Mouse (Mus musculus): Measurements from ENCODE around the gene Ube2f. TPM values are rescaled to one million over a fixed set of nuclear protein-coding genes. Genes with fewer than 3 reads are reported as not detected.

The Ube2f gene
- polyA plus RNA-seq, 1 experiment = 31.8 TPM

DNA sequence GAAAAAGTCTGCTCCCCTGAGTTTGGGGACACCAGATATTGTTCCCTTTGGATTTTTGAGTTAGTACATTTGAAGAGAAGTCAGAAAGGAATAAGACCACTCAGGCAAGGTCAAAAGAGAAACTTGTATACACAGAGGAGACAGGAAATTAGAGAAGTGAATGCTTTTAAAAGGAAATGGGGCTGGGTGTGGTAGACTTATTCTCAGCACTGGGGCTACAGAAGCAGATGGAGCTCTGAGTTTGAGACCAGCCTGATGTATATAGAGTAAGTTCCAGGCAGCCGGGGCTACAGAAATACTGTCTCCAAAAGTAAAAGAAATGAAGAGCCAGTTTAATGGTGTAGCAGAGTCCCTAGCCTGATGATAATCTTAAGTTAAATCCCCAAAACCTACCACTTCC lies 32.5 kb downstream of the Ube2f start:
- no peak for DNase-seq (ENCODE audit: low read depth in 1 of 2, low spot score in 2 of 2)
- H3K4me3 ChIP-seq (ENCODE audit: extremely low read depth, insufficient read depth, insufficient read length) = no peak overlapping the region
- no peak for TF ChIP-seq CTCF (IDR thresholded peaks at IDR 0.05; ENCODE audit: extremely low read depth, insufficient read depth, insufficient read length, insufficient replicate concordance)
- no peak for TF ChIP-seq POLR2A (IDR thresholded peaks at IDR 0.05; ENCODE audit: low read depth, low read length)
- WGBS = 51% methylated on average over 1 of the region's 1 CpGs
- peaks cover 6% of the 10 kb centered on the region for H3K4me1 ChIP-seq (ENCODE audit: control insufficient read depth, insufficient read depth, insufficient read length)
- H3K27ac ChIP-seq (ENCODE audit: insufficient read depth, low read length) = peak overlapping the region; percentile 9; the same call in 1 of the 2 replicates
- H3K36me3 ChIP-seq (ENCODE audit: control insufficient read depth, insufficient read depth, low read length) = peaks cover 4% of the 10 kb centered on the region; the same call in 1 of the 2 replicates
- no peaks in the 10 kb centered on the region for H3K27me3 ChIP-seq (ENCODE audit: control insufficient read depth, insufficient read depth, low read length)

DNA sequence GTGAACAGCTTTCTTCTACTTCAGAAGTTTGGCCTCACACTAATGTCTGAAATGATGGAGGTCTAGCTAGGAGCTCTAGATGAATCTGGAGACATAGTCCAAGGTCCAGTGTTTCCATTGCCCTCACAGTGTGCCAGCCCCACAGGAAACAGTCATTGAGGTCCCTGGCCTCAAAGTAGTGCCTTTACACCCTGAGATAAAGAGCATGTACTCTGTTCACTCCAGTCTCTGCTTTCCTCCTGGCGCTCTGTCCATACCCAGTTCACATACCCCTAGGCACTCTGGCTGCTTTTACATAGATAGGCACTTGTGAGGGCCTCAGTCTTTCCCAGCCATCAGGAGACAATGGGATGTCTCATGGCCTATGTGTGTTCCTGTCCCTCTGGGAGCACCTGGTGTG lies 39.3 kb downstream of the Ube2f start:
- Histone ChIP-seq H3K4me3 (ENCODE audit: extremely low read depth, insufficient read depth, insufficient read length) (no peak overlapping the region), H3K27ac (ENCODE audit: insufficient read depth, low read length) (no peak overlapping the region), H3K27me3 (ENCODE audit: control insufficient read depth, insufficient read depth, low read length) (no peaks in the 10 kb centered on the region), H3K36me3 (ENCODE audit: control insufficient read depth, insufficient read depth, low read length) (peaks cover 4% of the 10 kb centered on the region; the same call in 1 of the 2 replicates), H3K4me1 (ENCODE audit: control insufficient read depth, insufficient read depth, insufficient read length) (no peaks in the 10 kb centered on the region)
- 100% methylated on average over 1 of the region's 1 CpGs for WGBS
- no peak for DNase-seq (ENCODE audit: low read depth in 1 of 2, low spot score in 2 of 2)
- TF ChIP-seq POLR2A (IDR thresholded peaks at IDR 0.05; ENCODE audit: low read depth, low read length) = no peak
- TF ChIP-seq CTCF (IDR thresholded peaks at IDR 0.05; ENCODE audit: extremely low read depth, insufficient read depth, insufficient read length, insufficient replicate concordance) = no peak

DNA sequence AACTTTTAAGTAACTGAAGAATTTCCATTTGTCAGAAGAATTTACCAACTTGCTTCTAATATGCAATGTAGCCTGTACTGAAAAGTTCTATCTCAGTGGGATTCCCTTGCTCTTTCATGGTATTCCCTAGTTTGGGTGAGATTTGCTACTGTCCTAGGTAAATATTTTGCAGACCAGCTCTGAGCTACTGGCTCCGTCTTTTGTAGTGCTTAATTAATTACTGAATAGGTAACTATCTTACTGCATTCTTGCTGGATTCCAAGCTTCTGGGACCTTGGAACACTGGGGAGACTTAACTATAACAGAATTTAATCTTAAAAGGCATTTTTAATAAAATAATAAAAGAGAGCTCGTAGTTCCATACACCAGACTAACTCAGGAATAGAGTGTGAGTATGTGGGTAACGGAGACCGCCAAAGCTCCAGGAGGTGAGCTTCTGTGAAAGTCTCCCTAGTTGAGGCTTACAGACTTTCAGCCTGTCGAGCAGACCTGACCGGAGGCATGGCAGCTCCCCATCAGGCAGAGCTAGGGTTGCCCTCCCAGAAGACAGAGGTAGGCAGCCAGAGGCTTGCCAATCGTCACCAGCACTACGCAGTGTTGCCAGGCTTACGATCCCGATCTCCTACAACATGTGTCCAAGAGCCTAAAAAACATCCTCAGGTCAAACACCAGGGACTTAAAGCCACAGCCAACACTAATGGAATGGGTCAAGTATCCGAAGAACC lies 42.2 kb downstream of the Ube2f start:
- TF ChIP-seq POLR2A (IDR thresholded peaks at IDR 0.05; ENCODE audit: low read depth, low read length) = no peak
- WGBS = 97% methylated on average over 11 of the region's 11 CpGs
- no peak for DNase-seq (ENCODE audit: low read depth in 1 of 2, low spot score in 2 of 2)
- Histone ChIP-seq H3K27me3 (ENCODE audit: control insufficient read depth, insufficient read depth, low read length) (no peaks in the 10 kb centered on the region), H3K36me3 (ENCODE audit: control insufficient read depth, insufficient read depth, low read length) (0 out of 2 replicates have a peak, but pooled peaks cover 1% of the 10 kb centered on the region), H3K4me3 (ENCODE audit: extremely low read depth, insufficient read depth, insufficient read length) (no peak overlapping the region), H3K4me1 (ENCODE audit: control insufficient read depth, insufficient read depth, insufficient read length) (no peaks in the 10 kb centered on the region), H3K27ac (ENCODE audit: insufficient read depth, low read length) (no peak overlapping the region)

DNA sequence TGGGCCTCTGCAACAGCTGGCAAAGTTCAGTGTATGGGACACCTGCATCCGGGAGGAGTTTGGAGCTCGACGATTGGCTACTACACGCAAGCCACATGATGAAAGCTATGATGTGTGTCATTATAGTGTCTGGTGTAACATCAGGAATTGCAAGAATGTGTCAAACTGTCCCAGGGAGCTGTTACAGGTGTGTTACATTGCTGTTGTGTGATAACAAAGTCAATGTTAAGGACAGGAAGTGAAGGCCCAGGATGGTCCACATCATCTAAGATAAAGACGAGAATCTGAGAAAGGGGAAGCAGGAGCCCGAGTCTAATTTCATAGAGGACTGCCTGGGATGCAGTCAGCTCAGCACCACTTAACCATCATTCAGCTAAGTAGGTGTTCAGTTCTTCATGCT lies 45.4 kb downstream of the Ube2f start:
- H3K36me3 ChIP-seq (ENCODE audit: control insufficient read depth, insufficient read depth, low read length) = no peaks in the 10 kb centered on the region; the same call in 1 of the 2 replicates
- H3K4me3 ChIP-seq (ENCODE audit: extremely low read depth, insufficient read depth, insufficient read length) = no peak overlapping the region
- no peak overlapping the region for H3K27ac ChIP-seq (ENCODE audit: insufficient read depth, low read length)
- WGBS = 77% methylated on average over 6 of the region's 6 CpGs
- no peaks in the 10 kb centered on the region for H3K27me3 ChIP-seq (ENCODE audit: control insufficient read depth, insufficient read depth, low read length)
- DNase-seq (ENCODE audit: low read depth in 1 of 2, low spot score in 2 of 2) = no peak
- H3K4me1 ChIP-seq (ENCODE audit: control insufficient read depth, insufficient read depth, insufficient read length) = no peaks in the 10 kb centered on the region
- no peak for TF ChIP-seq CTCF (IDR thresholded peaks at IDR 0.05; ENCODE audit: extremely low read depth, insufficient read depth, insufficient read length, insufficient replicate concordance)
- TF ChIP-seq POLR2A (IDR thresholded peaks at IDR 0.05; ENCODE audit: low read depth, low read length) = no peak

DNA sequence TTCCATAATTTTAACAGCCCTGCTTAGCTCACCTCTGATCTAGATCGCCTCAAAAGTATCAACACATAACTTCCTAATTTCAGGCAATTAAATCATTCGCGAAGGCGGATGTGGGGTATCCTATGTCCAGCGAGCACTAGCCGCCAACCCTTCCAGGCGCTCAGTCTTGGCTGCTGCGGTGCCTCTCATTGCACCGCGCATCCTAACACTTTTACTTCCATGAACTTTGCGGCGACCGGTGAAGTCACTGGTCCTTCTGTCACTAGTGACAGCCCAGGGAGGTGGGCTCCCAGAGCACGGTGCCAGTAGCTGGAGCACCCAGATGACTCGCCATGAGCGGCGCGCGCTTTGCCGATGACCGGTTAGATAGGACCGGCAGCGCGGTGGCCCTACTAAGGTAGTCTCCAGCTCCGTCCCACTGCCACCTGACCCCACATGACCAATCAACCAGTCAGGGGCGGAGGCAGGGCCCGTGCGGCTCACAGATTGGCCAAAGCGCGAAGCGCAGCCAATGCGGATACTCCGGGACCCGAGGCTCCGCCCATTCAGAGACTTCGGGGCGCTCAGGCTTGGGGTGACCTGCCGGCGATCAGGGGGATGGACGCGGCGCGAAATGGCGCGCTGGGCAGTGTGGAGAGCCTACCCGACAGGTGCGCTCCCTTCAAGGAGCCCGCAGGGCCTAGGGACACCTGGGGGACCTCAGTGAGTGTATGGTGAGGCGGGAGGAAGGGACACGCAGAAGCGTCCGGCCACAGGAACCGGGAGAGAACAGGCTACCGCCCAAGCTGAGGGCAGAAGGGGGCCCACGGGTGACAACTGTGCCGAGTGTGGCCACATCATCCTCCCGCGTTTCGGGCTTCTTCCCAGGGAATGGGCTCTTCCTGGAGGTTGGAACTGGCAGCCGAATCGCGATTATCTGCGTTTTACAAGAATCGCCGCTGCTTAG lies 48.0 kb downstream of the Ube2f start, which contains the start of gene Scly:
TSS of gene Scly (plus strand) at position 540 of the 946 bp plus-strand sequence.
- Histone ChIP-seq H3K4me1 (ENCODE audit: control insufficient read depth, insufficient read depth, insufficient read length) (no peaks in the 10 kb centered on the region), H3K36me3 (ENCODE audit: control insufficient read depth, insufficient read depth, low read length) (peaks cover 1% of the 10 kb centered on the region), H3K4me3 (ENCODE audit: extremely low read depth, insufficient read depth, insufficient read length) (peak within 1 kb of the TSS; percentile 84), H3K27ac (ENCODE audit: insufficient read depth, low read length) (peak within 1 kb of the TSS; percentile 51), H3K27me3 (ENCODE audit: control insufficient read depth, insufficient read depth, low read length) (no peaks in the 10 kb centered on the region)
- TF ChIP-seq CTCF (IDR thresholded peaks at IDR 0.05; ENCODE audit: extremely low read depth, insufficient read depth, insufficient read length, insufficient replicate concordance) (no peak), POLR2A (IDR thresholded peaks at IDR 0.05; ENCODE audit: low read depth, low read length) (peak; percentile 4)
- peak; percentile 75 to 93 for DNase-seq (ENCODE audit: low read depth in 1 of 2, low spot score in 2 of 2)
- under 1% methylated on average over 59 of the region's 65 CpGs for WGBS

DNA sequence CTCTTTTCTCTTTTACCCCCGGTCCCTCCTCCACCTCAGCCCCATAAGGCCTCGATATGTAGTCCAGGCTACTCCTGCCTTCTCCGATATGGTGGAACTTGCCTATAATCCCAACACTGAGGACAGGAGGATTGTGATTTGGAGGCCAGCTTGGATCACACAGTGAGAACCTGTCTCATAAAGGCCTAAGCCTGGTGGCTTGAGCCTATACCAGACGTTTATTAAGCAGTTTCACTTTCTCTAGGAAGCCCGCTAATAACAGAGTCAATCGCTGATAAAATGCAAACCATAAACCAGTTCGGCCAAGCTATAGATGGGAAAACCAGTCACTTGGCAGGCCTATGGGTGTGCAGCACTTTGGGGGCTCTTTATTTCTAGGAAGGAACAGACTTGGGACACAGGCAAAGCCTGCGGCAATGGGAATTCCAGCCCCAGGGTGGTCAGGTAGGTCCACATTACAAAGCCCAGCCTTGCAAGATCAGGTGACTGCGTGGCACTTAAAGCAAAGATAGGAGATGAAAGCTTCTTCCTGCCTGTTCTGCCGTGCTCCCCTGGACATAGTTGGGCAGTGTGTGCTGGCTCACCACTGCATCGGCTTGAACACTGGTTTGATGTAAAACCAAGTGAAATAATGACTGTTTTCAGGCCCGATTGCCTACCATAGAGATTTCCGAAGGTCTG lies 49.1 kb downstream of the Ube2f start:
- 0 out of 2 replicates have a peak overlapping the region, but pooled peaks have one; percentile 10 for H3K27ac ChIP-seq (ENCODE audit: insufficient read depth, low read length)
- no peak for TF ChIP-seq POLR2A (IDR thresholded peaks at IDR 0.05; ENCODE audit: low read depth, low read length)
- no peaks in the 10 kb centered on the region for H3K4me1 ChIP-seq (ENCODE audit: control insufficient read depth, insufficient read depth, insufficient read length)
- H3K4me3 ChIP-seq (ENCODE audit: extremely low read depth, insufficient read depth, insufficient read length) = peak overlapping the region; percentile 84
- H3K27me3 ChIP-seq (ENCODE audit: control insufficient read depth, insufficient read depth, low read length) = no peaks in the 10 kb centered on the region
- peaks cover 4% of the 10 kb centered on the region for H3K36me3 ChIP-seq (ENCODE audit: control insufficient read depth, insufficient read depth, low read length)
- DNase-seq (ENCODE audit: low read depth in 1 of 2, low spot score in 2 of 2) = no peak
- 39% methylated on average over 13 of the region's 13 CpGs for WGBS
